Mouse (Mus musculus) heart, postnatal 25 days (tissue): ENCODE data around the gene Fgfr2. TPM values are rescaled to one million over a fixed set of nuclear protein-coding genes. Genes with fewer than 3 reads are reported as not detected.
"Not testable (repeated sequence)": the region's sequence is repeated elsewhere in the genome, so short reads cannot be mapped to it uniquely, and the experiment has no call there.

Experiments used
- DNase-seq: peaks from one replicate; pipeline ENCODE4 v3.0.0; 2022; ENCODE audit warnings: low spot score
- intact Hi-C: fragments of 180-260 bp; cut with DNase I; formaldehyde crosslinking; loops from one replicate; pipeline ENCODE4 v1.15.1; 2025
- total RNA-seq, 2 experiments: library from RNA; stranded (reverse); gene quantifications; 2 replicates each; pipeline ENCODE4 v1.2.3; 2021

Fgfr2 gene
- total RNA-seq, 2 experiments from 2014 or later = 1.7 to 1.8 TPM

DNA sequence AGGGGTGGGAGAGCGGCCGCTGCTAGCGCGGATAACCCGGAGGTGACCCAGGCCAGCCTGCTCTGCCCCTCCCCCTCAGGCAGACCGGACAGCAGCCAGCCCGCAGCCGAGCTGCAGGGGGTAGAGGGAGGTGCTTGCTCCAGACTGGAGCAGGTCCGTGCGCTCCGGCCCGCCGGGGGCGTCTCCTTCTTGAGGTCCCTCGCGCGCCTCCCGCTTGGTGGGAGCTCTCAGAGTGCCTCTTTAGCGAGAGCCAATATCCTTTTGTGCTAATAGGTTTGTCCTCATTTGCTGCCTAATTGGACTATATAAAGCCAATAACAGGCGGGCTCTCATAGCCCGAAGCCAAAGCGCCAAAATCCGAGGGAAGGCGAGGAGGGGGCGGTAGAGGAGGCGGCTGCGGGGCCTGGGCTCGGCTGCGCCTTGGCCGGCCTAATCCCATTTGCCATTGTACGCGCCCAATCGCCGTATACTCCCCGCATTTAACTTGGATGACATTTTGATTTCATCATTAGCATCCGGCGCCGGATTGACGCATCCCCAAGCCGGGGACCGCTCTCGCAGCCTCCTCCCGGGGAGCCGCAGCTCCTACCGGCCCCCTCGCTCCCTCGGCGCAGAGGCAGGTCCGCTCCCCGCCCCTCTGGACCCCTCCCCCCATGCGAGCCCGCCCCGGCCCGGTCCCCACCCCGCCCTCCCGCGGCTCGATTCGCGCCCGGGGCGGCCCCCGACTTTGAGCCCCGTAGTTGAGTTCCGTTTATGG, 1580.9 kb downstream of the Fgfr2 start, which contains the start of gene Hmx3:
Gene Hmx3, plus strand, starts transcription at position 753 of the 757 bp plus-strand sequence.
- DNase-seq = no peak
- intact Hi-C loops = loop anchor here (10.0 kb wide), 1 partner anchor 673 kb away; no protein-coding TSS in a partner anchor

DNA sequence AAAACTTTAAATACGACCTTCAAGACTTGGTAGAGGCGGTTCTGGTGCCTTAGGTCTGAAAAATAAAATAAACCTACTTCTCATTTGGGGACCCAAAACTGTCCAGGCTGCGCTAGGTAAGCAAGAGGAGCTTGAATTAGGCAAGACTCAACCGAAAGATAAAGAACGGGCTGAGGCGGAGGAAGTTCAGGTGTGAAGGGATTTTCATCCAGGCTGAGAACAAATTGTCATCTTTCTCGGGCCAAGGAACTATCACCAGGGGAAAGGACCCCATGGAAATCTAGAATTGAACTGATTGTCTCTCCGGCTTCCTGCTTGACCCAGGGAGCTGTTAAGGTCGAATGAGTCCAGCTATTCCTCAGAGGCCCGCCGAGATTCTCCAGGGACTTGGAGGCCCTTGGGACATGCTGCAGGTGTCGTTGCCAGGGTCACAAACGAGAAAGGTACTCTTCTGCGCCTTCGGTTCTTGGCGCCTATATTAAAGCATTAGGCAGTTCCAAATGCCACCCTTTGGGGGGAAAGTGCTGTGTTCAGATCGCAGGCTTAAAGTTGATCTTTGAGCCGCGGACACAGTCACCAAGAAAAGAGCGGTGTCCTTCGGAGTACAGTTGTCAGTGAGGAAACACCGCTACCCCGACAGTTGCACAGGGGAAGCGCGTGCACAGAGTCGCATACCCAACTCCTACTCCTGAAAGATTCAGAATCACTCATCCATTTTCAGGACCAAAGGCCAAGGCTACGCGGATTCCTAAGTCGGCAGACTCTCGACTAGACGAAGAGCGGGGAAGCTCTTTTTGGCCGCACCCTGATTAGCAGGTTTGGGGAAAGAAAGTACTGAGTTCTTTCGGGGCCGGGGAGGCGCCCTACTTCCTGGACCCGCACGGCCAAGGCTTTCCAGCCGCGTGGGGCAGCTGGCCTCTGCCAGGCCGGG, 1581.7 kb downstream of the Fgfr2 start:
- intact Hi-C loops = loop anchor here (10.0 kb wide), 1 partner anchor 673 kb away; no protein-coding TSS in a partner anchor
- DNase-seq = no peak

DNA sequence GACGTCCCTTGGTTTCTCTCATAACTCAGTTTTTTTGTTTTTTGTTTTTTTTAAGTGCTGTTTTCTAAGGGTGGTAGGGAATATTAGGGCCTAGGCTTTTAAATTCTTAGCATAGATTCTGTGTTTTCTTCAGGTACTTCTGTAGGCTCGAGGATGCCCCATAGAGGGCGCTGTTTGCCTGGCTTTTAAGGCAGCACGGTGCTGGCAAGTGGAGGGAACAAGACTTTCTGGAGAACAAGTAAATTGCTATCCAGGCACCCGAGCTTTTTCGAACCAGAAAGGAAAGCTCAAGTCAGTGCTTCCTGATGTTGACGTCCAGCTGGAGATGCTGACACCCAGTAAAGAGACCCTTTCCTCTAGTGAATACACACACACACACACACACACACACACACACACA, 1583.2 kb downstream of the Fgfr2 start:
- DNase-seq = peak; percentile 41
- intact Hi-C loops = loop anchor here (1.0 to 10.0 kb wide), 2 partner anchors 342 to 675 kb away; no protein-coding TSS in a partner anchor

DNA sequence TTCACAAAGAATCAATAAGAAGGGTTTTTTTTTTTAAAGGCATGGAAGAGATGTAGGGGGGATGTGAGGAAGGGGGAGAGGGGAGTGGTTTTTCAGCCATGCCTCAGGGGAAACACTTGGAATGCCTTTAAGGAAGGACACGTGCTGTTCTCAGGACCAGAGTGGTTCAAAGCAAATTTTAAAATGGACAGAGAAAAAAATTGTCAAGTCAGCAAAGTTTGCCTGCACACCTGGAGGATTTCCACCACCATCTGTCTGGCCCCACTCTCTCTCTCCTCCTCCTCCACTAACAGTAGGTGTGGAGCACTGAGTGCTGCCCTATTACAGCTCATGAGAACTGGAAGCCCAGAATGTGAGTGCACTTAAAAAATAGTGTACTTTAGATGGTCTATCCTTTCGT, 1619.4 kb downstream of the Fgfr2 start:
- intact Hi-C loops = no loop called here
- no peak for DNase-seq

DNA sequence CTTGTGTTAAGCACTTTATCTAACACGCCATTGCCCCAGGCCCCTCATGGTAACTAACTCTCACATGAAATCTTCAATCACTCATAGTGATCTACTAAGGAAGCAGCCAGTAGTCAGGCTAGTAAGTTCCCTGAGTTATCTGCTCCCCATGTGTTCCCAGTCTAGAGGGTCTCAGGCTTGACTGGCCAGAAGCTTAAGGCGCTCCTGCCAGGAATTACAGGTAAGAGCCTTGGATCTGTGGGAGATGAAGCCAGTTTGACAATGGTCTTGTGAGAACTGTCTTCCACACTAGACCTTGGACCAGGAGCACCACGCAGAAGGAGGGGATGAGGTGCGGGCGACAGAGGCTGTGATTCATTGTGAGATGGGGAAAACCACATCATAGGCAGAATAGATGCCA, 1644.7 kb downstream of the Fgfr2 start:
- intact Hi-C loops = no loop called here
- DNase-seq = no peak

DNA sequence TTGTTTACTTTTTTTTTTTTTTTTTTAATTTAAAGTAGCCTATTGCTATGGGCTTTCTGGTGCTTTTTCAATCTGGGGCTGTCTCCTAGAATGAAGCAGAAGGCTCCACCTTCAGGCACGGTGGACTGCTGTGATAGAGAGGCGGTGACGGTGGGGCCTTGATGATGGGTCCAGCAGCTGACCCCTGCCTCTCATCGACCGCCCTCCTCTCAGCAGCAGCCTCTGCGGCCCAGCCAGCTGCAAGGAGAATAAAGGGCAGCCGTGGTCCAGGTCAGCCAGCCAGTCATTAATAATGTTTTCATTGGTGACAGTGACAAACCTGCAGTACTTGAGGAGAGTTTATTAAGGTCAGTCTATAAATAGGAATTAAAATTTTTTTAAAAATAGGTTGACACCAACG, 1646.0 kb downstream of the Fgfr2 start:
- DNase-seq = no peak
- intact Hi-C loops = no loop called here

DNA sequence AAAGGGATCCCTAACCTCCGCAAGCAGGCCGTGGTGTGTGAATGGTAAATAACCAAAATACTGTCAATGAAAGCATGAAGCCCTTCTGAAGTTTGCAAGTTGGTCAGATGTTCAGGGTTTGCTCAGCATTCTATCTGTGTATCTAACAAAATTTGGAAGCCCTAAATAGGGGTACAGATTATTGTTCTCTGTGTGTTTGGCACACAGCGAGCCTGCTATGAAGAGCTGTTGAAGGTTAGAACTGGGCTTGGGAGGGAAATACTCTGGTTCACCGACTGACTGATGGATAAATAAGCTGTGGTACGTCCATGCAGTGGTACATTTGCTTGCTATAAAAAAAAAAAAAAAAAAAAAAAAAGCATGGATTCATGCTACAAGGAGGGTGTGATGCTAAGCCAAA, 1651.6 kb downstream of the Fgfr2 start:
- DNase-seq = no peak
- intact Hi-C loops = no loop called here

DNA sequence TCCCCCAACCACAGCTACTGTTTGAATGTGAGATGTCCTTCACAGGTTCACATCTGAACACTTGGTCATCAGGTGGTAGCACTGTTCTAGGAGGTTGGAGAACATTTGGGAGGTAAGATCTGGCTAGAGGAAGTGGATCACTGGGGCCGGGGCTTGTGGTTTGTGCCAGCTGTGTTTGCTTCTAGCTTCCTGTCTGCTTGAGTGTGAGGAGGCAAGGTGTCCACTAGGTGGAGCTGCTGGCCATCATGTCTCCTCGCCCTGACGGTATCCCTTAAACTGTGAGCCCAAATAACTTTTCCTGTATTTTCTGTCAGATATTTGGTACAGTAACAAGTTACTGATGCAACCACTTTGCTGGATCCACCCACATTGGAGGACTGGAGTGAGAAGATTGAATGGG, 1653.6 kb downstream of the Fgfr2 start:
- DNase-seq = no peak
- intact Hi-C loops = no loop called here

DNA sequence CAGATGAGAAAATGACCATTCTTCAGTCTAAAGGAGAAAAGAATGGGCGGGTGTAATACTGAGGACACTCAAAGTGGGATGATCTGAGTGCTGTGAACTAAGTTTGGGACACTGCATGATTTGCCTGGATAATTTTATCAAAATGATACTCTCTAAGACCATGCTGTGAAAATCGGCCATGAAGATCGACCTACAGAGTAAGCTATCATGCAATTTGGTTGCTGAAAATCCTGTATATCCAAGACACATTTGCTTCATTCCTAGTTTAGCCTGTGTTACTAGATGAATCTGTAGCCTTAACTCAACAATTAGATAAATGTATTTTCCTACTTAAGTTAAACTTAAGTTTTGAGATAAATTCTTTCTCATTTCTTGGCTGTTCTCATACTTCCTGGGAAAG, 1655.8 kb downstream of the Fgfr2 start:
- DNase-seq = no peak
- intact Hi-C loops = no loop called here

DNA sequence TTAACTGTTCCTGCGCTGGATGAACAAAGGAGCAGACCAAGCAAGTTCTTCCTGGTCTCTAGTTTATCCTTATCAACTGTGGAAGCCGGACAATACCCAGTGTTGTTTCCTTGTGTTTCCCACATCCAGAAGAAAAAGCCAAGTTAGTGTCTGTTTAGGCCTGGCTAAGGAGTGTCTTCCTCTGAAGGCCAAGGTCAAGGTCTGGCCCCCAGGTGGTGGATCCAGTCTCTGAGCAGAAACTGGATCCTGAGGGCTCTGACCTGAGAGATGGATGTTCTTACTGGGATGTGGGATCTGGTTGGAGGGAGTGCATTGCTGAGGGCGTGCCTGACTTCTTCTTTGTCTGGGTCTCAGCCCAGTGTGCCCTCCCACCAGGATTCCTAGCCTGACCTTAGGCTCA, 1657.4 kb downstream of the Fgfr2 start:
- DNase-seq = no peak
- intact Hi-C loops = no loop called here

DNA sequence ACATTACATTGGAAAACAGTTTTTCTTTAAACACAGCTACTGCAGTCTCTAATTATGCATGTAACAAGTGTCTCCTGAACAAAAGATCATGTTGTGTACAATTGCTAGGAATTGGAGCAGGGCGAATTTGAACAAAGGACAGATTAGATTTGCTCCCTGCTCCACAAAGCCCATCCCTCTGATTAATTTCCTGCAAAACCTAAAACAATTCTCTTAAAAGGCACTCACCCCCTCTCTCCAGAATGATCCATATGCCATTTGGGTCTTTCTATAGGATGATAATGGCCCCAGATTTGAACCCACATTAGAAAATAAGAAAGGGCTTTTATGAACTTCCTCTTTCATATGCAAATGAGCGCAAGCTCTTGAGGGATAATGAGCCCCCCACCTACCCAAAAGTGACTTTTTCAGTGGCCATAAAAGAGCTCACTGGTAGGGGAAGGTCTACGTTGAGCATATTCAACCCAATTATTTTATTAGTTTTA, 1658.0 kb downstream of the Fgfr2 start:
- intact Hi-C loops = no loop called here
- DNase-seq = no peak

DNA sequence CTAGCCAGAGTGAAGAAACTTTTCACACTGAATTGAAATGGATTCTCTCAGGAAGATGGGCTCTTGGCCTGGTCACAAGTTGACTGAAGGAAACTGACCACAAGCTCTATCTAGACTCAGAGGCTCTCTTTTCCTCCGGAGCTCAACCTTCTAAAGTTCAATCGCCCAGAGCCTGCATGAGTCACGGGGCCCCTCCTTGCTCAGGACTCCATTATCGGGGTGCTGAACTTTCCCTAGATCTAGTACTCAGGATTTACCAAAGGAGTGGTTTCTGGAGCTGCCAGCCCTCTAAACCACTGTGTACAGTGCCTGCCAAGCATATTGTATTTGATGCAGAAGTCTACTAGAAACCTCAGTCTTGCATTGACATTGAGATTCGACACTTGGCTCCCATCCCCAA, 1666.4 kb downstream of the Fgfr2 start:
- intact Hi-C loops = no loop called here
- no peak for DNase-seq

DNA sequence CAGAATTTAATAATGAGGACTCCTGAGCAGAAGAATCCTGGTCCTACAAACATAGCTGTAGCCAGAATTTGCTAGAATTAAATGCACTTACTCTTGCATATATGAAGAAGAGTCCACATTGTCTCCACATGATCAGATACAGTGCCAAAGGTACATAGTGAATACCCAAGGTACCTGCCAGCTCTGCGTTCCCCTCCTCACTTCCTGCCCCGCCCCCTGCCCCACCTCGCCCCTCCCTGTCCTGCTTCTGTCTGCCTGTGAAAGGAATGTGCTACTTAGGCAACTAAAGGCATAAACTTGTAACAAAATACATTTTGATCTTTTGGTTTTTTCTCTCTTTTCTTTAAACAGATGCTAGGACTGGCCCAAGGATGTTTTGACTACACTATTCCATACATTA, 1686.1 kb downstream of the Fgfr2 start:
- no peak for DNase-seq
- intact Hi-C loops = no loop called here

DNA sequence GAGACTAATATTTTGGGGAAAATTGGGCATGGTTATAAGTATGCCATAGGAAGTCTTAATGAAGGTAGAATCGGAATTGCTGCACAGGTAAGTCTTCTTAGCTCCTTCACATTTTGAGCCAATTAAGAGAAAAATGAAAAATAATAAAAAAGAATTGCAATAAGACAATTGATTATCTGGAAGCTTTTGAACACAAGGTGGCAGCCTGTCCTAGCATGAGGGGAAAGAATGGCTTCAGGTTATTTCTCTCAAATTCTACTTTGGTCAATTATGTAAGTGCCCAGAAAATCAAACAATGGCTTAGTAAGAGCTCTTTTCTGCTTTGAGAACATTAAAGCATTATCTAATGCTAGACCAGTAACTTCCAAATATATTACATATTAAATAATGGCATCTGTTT, 1688.9 kb downstream of the Fgfr2 start:
- no peak for DNase-seq
- intact Hi-C loops = no loop called here

DNA sequence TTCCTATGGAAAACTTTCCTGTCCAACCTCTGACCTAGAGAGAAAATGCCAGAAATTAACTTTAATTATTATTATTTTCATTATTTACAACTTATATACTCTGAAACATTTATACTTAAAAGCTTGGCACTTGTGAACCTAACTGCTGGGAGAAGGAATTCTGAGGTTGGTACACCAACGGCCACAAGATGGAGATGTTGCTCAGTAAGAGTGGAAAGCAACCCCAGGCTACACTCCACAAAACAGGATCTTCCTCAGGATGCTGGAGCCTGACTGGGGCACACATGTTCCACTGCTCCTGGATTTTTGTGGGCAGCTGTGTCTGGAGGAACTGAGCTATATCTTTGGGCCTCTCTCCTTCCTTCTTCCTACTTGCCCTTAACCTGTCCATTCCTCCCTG, 1690.9 kb downstream of the Fgfr2 start:
- DNase-seq = no peak
- intact Hi-C loops = loop anchor here (2.0 kb wide), 1 partner anchor 451 kb away; no protein-coding TSS in a partner anchor

DNA sequence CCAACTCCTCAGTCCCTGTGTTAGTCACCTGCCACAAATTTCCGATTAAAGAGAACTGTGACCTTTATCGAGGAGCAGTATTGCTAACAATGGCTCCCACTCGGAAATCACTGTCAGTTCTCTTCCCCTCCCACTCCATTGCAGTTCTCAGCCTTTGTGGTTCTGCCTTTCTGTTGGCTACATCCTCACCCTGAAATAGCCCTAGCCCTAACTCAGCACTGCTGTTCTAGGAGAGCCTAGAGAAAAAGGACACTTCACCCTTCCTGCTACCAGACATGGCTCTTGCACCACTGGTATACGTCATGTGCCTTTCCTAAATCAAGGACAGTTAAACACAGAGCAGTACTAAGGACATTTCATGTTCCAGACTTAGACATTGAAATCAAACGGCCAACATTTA, 1695.8 kb downstream of the Fgfr2 start:
- DNase-seq = no peak
- intact Hi-C loops = no loop called here

DNA sequence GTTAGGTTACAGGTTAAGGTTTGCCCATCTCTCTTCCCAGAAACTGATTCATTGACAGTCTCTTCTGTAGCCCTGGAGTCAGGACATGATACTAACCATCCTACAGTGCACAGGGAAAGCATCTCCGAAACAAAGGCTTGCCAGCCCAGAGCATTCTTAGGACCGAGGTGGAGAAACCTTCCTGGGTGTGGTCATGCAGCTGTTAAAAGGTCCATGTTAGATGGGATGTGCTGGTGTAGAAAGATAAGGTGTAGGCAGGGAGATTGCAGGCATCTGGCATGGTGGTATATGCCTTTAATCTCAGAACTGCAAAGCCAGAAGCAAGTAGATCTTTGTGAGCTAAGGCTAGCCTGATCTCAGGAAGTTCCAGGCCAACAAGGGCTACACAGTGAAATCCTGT, 1698.2 kb downstream of the Fgfr2 start:
- intact Hi-C loops = no loop called here
- no peak for DNase-seq

DNA sequence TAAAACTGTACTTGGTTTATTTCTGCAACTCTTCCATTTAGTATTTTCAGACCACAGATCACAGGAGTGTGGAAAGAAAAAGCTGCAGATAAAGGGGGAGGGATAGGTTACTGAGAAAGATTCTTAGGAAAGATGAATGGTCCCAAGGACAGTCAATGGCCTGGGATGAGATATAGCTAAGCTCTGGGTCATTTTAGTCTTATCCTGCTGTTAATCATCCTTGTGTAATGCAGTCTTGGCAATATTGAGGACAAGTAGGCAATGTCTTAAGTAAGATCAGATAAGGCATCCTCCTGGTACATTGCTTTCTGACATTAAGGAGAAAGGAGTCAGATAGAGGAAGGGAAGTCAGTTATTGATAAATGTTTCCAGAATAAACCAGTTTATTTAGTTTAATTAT, 1705.5 kb downstream of the Fgfr2 start:
- intact Hi-C loops = no loop called here
- DNase-seq = no peak

DNA sequence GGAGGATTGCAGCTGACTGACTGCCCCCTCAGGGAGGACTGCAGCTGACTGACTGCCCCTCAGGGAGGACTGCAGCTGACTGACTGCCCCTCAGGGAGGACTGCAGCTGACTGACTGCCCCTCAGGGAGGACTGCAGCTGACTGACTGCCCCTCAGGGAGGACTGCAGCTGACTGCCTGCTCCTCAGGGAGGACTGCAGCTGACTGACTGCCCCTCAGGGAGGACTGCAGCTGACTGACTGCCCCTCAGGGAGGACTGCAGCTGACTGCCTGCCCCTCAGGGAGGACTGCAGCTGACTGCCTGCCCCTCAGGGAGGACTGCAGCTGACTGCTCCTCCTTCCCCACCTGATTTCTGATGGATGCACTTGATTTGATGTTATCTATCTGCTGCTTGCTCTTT, 1706.4 kb downstream of the Fgfr2 start:
- intact Hi-C loops, DNase-seq: not testable (repeated sequence)

DNA sequence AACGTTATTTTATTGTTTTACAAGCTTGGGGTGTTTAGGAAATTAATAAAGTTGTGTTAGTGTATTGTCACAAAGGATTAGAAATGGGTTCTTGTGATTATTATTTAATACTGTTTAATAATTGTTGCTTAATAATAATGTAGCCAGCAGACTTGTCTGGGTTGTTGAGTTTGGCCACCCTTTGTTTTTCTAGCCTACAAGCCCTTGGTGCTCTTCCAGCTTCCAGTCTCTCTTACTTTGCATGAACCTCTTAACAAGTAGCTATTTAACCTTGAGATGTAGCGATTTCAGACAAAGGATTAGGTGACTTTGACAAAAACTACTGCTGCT, 1711.2 kb downstream of the Fgfr2 start:
- no peak for DNase-seq
- intact Hi-C loops = loop anchor here (2.0 to 5.0 kb wide), 2 partner anchors 49 to 150 kb away; partner anchors contain the start of genes 2310057M21Rik and Bub3
